Mouse (Mus musculus): ENCODE results near the gene Cttn. TPM values are rescaled to one million over a fixed set of nuclear protein-coding genes. Genes with fewer than 3 reads are reported as not detected.

The Cttn gene
- polyA plus RNA-seq, 1 experiment: not detected

GRCm38 (mm10) chr7:144387537-144387936 lies 83.3 kb downstream of the Cttn start:
- 91% methylated on average over 6 of the region's 6 CpGs for WGBS
- no peak overlapping the region for H3K4me3 ChIP-seq (ENCODE audit: insufficient read depth, low read depth, low read length)
- no peak overlapping the region for H3K27ac ChIP-seq (ENCODE audit: insufficient read depth, low read depth, low read length)
- TF ChIP-seq CTCF (IDR thresholded peaks at IDR 0.05; ENCODE audit: insufficient read depth, low read depth, low read length) (no peak), POLR2A (IDR thresholded peaks at IDR 0.05; ENCODE audit: insufficient read depth, low read depth, low read length) (no peak)
- H3K4me1 ChIP-seq (ENCODE audit: control insufficient read depth, insufficient read depth, low read length): peaks cover 18% of the 10 kb centered on the region

Other genes with a start within 250 kb of the Cttn start
- gene Ppfia1, start 82.7 kb upstream of the Cttn start, polyA plus RNA-seq (2012; ENCODE audit: insufficient read depth, insufficient read length, low replicate concordance, missing spikeins): 386 TPM in 1 of 2 replicates, not detected in the other
- gene Fadd, start 111.5 kb upstream of the Cttn start, polyA plus RNA-seq (2012; ENCODE audit: insufficient read depth, insufficient read length, low replicate concordance, missing spikeins): not detected in 2 replicates

All from olfactory bulb, adult 2 months (tissue).